Comparison of ENCODE assay signal across 9 mouse cellular contexts in the genomic region with DNA sequence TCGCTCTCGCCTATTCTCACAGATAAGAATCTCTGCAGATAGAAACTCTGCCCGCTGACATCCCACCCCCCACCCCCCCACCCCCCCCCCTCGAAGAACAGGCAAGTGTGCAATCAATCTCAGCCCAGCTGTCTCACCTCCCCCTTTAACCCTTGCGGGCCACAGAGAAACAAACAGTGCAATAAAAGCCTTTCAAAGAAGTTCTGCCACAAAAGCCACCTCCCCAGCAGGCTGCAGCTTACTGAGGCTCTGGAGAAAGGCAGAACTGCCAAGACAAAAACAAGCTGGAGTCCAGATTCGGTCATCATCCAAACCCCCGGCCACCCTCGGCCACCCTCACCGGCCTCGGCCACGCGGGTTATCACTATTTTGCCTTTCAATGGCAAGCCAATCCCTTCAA. TPM values are rescaled to one million over a fixed set of nuclear protein-coding genes. Genes with fewer than 3 reads are reported as not detected.
DNase-seq lines count a peak whose midpoint lies in the region; ATAC-seq and TF ChIP-seq lines count a peak whose summit lies in the region.
"Had no signal": no experiment of that assay in that cellular context is flagged by ENCODE, and none has a peak within 500 bp of the region (broad histone marks: within the 10 kb centered on the region; RNA-seq: fewer than 3 reads in every experiment).

No protein-coding gene starts in this region.

- no peaks in the 10 kb centered on the region for H3K4me1 ChIP-seq in lung, postnatal 0 days (ENCODE audit: insufficient read depth, low read depth, low read length)
- H3K4me1 ChIP-seq in forebrain, embryonic 11.5 days (replicated peaks; ENCODE audit: control insufficient read depth, insufficient read depth, low read length): peaks cover 9% of the 10 kb centered on the region; the same call in 1 of the 2 replicates
- peaks cover 13% of the 10 kb centered on the region for H3K4me1 ChIP-seq in limb, embryonic 11.5 days (ENCODE audit: control insufficient read depth, insufficient read depth, low read length)
- peaks cover 27% of the 10 kb centered on the region for H3K4me1 ChIP-seq in neural tube, embryonic 14.5 days (ENCODE audit: control insufficient read depth, insufficient read depth, low read length)

- intact Hi-C loops in gastrocnemius, postnatal 14 days (cut with DNase I; ENCODE audit: low total_unique reads): no loop called here

- no peaks in the 10 kb centered on the region for H3K36me3 ChIP-seq in lung, postnatal 0 days (ENCODE audit: insufficient read depth, low read length)
- H3K36me3 ChIP-seq in forebrain, embryonic 11.5 days (ENCODE audit: control insufficient read depth, insufficient read depth, low read length): no peaks in the 10 kb centered on the region
- no peaks in the 10 kb centered on the region for H3K36me3 ChIP-seq in limb, embryonic 11.5 days (ENCODE audit: control insufficient read depth, insufficient read depth, low read length)
- no peaks in the 10 kb centered on the region for H3K36me3 ChIP-seq in neural tube, embryonic 14.5 days (ENCODE audit: control insufficient read depth, insufficient read depth, low read length)
- H3K36me3 ChIP-seq: liver, embryonic 13.5 days had no signal

- H3K9me3 ChIP-seq in lung, postnatal 0 days (ENCODE audit: low read length): no peaks in the 10 kb centered on the region
- H3K9me3 ChIP-seq in forebrain, embryonic 11.5 days (ENCODE audit: control insufficient read depth, low read length): no peaks in the 10 kb centered on the region
- no peaks in the 10 kb centered on the region for H3K9me3 ChIP-seq in limb, embryonic 11.5 days (ENCODE audit: control insufficient read depth, low read length)
- no peaks in the 10 kb centered on the region for H3K9me3 ChIP-seq in neural tube, embryonic 14.5 days (ENCODE audit: control insufficient read depth, low read length)
- H3K9me3 ChIP-seq: liver, embryonic 13.5 days had no signal

- 20% methylated on average over 12 of the region's 12 CpGs for WGBS in lung, postnatal 0 days
- WGBS in forebrain, embryonic 11.5 days: 12% methylated on average over 12 of the region's 12 CpGs
- WGBS in limb, embryonic 11.5 days: 18% methylated on average over 12 of the region's 12 CpGs
- WGBS in neural tube, embryonic 14.5 days: 5% methylated on average over 12 of the region's 12 CpGs

- no peak overlapping the region for H3K4me3 ChIP-seq in lung, postnatal 0 days (ENCODE audit: low read depth, low read length)
- H3K4me3 ChIP-seq in forebrain, embryonic 11.5 days (ENCODE audit: low read depth, low read length): no peak overlapping the region
- no peak overlapping the region; the same call in 1 of the 2 replicates for H3K4me3 ChIP-seq in limb, embryonic 11.5 days (ENCODE audit: low read depth, low read length)
- no peak overlapping the region for H3K4me3 ChIP-seq in neural tube, embryonic 14.5 days (ENCODE audit: low read depth, low read length)
- H3K4me3 ChIP-seq: liver, embryonic 13.5 days had no signal

- no peak for DNase-seq in lung, postnatal 0 days (ENCODE audit: low spot score)
- no peak for DNase-seq in lung, postnatal 14 days
- DNase-seq in forebrain, embryonic 11.5 days (ENCODE audit: low spot score): no peak
- no peak for DNase-seq in limb, embryonic 11.5 days (ENCODE audit: low spot score)
- no peak for DNase-seq in ovary, postnatal 36 days (ENCODE audit: low spot score)
- no peak for DNase-seq in gastrocnemius, postnatal 14 days
- DNase-seq: kidney, postnatal 14 days; liver, embryonic 13.5 days had no signal

- H3K27ac ChIP-seq in lung, postnatal 0 days (ENCODE audit: low read length): 0 out of 2 replicates have a peak overlapping the region, but pooled peaks have one; percentile 35
- no peak overlapping the region for H3K27ac ChIP-seq in forebrain, embryonic 11.5 days (ENCODE audit: low read depth, low read length)
- no peak overlapping the region for H3K27ac ChIP-seq in limb, embryonic 11.5 days (replicated peaks; ENCODE audit: low read depth, low read length)
- no peak overlapping the region for H3K27ac ChIP-seq in neural tube, embryonic 14.5 days (ENCODE audit: low read depth, low read length)
- H3K27ac ChIP-seq: liver, embryonic 13.5 days had no signal

- ATAC-seq in lung, postnatal 0 days: no peak
- no peak for ATAC-seq in forebrain, embryonic 11.5 days (replicated peaks; ENCODE audit: low FRiP score)
- ATAC-seq in limb, embryonic 11.5 days (ENCODE audit: insufficient number of reproducible peaks, low FRiP score, low TSS enrichment, low read depth): no peak
- no peak for ATAC-seq in neural tube, embryonic 14.5 days (ENCODE audit: low read depth)

- no peak for TF ChIP-seq EP300 in lung, postnatal 0 days (IDR thresholded peaks at IDR 0.05)

- TF ChIP-seq CTCF in lung, postnatal 0 days (IDR thresholded peaks at IDR 0.05): no peak

- no peaks in the 10 kb centered on the region for H3K27me3 ChIP-seq in lung, postnatal 0 days (replicated peaks; ENCODE audit: insufficient read depth, low read length)
- peaks cover 42% of the 10 kb centered on the region for H3K27me3 ChIP-seq in forebrain, embryonic 11.5 days (ENCODE audit: control insufficient read depth, insufficient read depth, low read length)
- no peaks in the 10 kb centered on the region for H3K27me3 ChIP-seq in limb, embryonic 11.5 days (ENCODE audit: control insufficient read depth, insufficient read depth, low read length)
- peaks cover 11% of the 10 kb centered on the region for H3K27me3 ChIP-seq in neural tube, embryonic 14.5 days (ENCODE audit: control insufficient read depth, insufficient read depth, low read length)

- peak overlapping the region; percentile 15 for H3K4me2 ChIP-seq in lung, postnatal 0 days (replicated peaks; ENCODE audit: low read depth, low read length)
- peak overlapping the region; percentile 21; the same call in 1 of the 2 replicates for H3K4me2 ChIP-seq in forebrain, embryonic 11.5 days (ENCODE audit: low read depth, low read length, severe bottlenecking)
- peak overlapping the region; percentile 7; the same call in 1 of the 2 replicates for H3K4me2 ChIP-seq in limb, embryonic 11.5 days (ENCODE audit: low read depth, severe bottlenecking)
- peak overlapping the region; percentile 29 for H3K4me2 ChIP-seq in neural tube, embryonic 14.5 days (ENCODE audit: low read depth, low read length)
- H3K4me2 ChIP-seq: liver, embryonic 13.5 days had no signal

- no peak overlapping the region for H3K9ac ChIP-seq in lung, postnatal 0 days (replicated peaks; ENCODE audit: low read depth)
- H3K9ac ChIP-seq in forebrain, embryonic 11.5 days (ENCODE audit: low read length): no peak overlapping the region
- H3K9ac ChIP-seq in limb, embryonic 11.5 days (ENCODE audit: low read length): no peak overlapping the region
- no peak overlapping the region for H3K9ac ChIP-seq in neural tube, embryonic 14.5 days (replicated peaks; ENCODE audit: low read depth, low read length)
- H3K9ac ChIP-seq: liver, embryonic 13.5 days had no signal

RNA-seq across cellular contexts. Expression of a gene that starts 5.6 kb away (rescaled TPM):
- 76.7 and 78.5 TPM in 2 replicates for polyA plus RNA-seq in lung, postnatal 0 days (2015; fragmentation: Nextera tagmentation; extraction: Ambion mirVana)
- polyA plus RNA-seq in forebrain, embryonic 11.5 days (2014; fragmentation: Nextera tagmentation; extraction: Ambion mirVana): 25.9 and 27.7 TPM in 2 replicates
- polyA plus RNA-seq in limb, embryonic 11.5 days (2014; fragmentation: Nextera tagmentation; extraction: Ambion mirVana): 52.7 and 61.1 TPM in 2 replicates
- 18.3 and 26.1 TPM in 2 replicates for polyA plus RNA-seq in neural tube, embryonic 14.5 days (2014; fragmentation: Nextera tagmentation; extraction: Ambion mirVana)
- total RNA-seq in gastrocnemius, postnatal 14 days (2021): 10 to 100 TPM; 17.8 to 18.2 TPM
